Mouse (Mus musculus) adrenal gland, adult (tissue): ENCODE measurements at regions not wholly inside any gene's neighbourhood (a gene's known extent, or its start where the extent isn't known, plus 50 kb on each side); places are given as distances from the start of the nearest gene placed in this dataset.
A peak's percentile ranks its signal among the peaks of the same experiment; 100 is the strongest.

Source experiments
- DNase-seq, 2 experiments: peaks; one replicate each; pipeline ENCODE4 v3.0.0; 2022 to 2023; ENCODE audit warnings: low spot score in 1 of 2; ENCODE audit not compliant: inconsistent age in 2 of 2

DNA sequence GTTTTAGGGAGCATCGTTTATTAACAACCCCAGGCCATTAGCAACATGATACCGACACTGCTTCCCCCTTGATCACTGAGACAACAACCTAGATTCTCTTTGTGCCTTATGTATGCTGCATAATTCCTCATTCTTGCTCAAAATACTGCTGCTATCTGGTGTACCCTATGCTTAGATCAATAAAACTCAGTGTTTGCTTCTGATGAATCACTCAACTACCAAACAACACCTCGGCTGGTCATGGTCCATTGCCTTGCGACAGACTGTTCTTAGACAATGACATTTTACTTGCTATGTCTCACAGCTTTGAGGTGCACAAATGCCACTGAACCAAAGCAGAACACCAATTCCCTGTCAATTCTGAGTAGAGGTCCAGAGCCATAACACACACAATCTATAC, 72.3 kb upstream of the Trh start:
- DNase-seq: no peak

DNA sequence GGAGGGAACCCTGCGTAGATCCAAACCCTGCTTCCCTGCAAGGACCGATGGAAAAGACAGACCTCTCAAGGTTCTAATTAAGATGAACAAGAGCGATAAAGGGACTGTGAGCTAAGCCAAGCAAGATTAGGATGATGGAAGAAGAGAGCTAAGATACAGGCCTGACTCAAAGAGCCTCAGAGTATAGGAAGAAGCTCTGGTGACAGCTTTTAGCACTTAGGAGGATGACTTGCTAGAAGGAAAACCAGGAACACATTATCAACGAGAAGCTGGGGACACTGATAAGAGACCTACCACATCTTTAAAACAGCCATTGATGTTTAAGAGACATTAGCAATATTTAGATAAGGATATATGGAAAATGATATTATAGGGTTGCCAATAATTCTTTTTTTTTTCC, 59.7 kb upstream of the Trh start:
- DNase-seq: peak in 1 of 2 experiments; percentile 50

DNA sequence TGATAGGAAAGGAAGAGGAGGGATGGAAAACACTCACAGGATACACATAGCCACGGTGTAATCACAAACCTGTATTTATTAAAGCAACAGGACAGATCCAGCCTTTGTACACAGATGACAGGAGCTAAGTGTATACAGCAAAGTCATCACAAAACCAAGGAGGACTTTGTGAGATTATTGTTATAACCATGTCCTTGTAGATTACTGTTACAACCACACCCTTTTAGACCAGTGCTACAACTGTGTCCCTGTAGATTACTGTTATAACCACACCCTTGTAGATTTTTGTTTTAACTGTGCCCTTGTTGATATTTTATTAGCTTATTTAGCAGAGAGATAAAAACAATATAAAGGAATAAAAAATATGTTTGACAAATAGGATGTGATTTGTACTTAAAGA, 58.8 kb upstream of the Trh start:
- DNase-seq: peak in 1 of 2 experiments; percentile 30
